Mouse (Mus musculus): ENCODE measurements around the gene Ift81.

Ift81 gene

DNA sequence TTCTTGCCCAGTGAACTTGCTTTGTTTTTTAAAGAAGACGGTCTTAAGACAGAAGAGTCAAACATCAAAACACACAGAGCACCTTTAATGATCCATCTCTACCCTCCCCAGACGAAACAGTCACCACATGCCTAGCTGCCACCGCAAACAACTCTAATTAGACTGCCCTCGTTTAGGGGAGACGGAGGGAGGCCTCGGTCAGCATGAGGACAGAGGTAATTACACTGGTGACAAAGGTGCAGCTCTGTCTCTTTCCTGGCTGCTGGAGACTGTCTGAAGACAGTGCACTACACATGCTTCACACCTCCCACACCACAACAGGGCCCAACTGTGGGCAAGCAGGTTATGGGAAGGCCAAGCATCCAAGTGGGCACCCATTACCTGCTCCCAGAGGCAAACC is 66.5 kb downstream of the Ift81 start:
- no peak for DNase-seq (ENCODE audit: low read depth)

DNA sequence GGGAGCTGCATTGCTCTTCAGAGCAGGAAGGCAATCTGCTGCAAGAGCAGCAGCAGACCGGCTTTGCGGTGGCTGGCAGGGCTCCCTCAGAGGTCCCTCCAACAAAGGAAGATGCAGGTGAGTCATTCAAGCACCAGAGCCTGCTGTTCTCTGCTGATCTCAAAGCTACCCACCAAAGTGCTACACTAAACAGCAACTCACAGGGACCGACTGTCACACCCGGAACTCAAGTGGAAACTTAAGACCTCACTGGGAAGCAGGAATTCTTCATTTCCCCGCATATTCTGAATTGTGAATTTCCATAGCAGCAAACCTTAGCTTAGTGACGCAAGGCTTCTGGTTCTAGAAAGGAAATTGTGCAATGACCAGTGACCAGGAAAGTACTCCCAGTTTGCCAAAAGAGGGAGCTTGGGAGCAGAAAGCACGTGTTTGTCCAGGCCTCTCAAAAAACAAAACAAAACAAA is 67.0 kb downstream of the Ift81 start:
- DNase-seq (ENCODE audit: low read depth): peak; percentile 44

DNA sequence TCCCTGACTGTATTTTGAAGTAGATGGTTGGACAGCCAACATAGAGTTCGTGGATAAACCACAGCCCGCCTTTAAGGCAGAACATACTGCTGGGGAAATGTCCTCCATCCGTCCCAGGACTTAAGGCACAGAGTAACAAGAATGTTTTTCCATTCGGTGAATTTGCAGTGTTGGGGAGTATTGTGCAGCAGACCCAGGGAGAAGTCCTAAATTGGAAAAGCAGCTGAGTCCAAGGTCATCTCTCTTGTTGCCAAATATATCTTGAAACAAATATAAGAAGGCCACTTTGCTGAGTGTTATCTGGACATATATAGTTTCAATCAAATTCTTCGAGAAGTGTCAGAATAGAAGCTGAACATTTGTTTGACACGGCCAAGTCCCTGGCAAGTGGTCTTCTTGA is 70.9 kb downstream of the Ift81 start:
- DNase-seq (ENCODE audit: low read depth): no peak

DNA sequence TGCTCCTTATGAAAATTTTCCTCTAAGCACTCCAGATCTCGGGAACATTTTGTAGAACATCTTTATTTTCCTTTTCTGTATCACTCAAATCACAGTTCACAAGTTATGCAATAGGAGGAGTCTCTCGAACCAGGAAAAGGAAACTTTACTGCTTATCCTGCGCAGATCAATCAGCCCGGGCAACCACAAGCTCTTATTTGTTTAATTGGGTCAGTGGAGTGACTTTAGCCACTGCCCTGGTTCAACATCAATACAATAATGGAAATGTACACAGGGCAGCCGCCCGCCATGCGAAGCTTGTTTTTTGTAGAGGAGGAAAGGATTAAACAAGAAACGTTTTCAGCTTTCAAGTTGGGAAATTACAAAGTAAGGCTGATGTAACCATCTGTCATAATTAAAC is 72.4 kb downstream of the Ift81 start:
- DNase-seq (ENCODE audit: low read depth): no peak

DNA sequence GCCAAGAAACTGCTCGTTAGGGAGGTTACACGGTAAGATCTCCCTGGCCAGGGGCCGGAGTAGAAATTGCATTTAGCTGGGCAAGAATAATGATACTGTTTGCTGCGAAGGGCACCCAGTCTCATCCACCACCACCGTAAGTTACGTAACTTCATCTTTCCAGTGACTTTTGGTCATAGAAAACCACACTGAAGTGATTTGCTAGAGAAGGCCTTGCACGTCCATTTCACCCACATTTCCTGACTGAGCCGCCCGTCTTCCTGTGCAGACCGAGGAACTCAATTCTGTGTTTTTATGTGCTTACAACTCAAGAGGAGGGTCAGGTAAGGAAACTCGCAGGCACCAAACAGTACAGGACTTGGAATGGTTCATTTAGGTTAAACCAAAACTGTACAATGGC is 76.2 kb downstream of the Ift81 start:
- DNase-seq (ENCODE audit: low read depth): no peak

DNA sequence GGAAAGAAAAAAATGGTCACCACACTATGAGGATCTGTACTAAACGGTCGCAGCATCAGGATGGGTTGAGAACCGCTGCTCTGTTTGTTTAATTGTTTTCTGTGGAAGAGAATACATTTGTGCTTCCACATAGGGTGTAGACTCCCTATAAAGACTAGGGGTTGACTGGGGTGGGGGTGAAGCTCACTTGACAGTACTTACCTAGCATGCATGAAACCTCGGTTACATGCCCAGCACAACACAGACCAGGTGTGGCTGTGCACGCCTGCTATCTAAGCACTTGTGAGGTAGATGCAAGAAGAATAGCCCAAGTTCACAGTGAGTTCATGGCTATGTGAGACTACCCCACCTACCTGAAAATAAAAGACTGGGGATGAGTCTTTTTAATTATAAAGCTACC is 76.7 kb downstream of the Ift81 start:
- DNase-seq (ENCODE audit: low read depth): no peak

DNA sequence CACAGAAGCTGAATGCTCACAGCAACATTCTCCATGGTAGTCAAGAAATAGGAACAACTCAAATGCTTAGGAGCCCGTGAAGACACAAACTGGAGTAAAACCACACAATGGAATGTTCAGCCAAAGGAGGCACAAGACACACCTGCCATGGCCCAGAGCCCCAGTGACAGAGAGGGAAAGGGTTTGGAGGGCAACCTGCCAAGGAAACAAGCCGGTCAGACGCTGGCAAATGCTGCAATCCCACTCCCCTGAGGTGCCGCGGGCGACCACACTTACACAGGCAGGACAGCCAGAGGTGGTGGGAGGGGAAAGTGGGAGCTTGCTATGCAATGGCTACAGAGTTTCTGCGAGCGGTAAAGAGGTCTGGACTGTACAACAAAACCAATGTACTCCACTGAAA is 80.4 kb downstream of the Ift81 start:
- DNase-seq (ENCODE audit: low read depth): no peak

DNA sequence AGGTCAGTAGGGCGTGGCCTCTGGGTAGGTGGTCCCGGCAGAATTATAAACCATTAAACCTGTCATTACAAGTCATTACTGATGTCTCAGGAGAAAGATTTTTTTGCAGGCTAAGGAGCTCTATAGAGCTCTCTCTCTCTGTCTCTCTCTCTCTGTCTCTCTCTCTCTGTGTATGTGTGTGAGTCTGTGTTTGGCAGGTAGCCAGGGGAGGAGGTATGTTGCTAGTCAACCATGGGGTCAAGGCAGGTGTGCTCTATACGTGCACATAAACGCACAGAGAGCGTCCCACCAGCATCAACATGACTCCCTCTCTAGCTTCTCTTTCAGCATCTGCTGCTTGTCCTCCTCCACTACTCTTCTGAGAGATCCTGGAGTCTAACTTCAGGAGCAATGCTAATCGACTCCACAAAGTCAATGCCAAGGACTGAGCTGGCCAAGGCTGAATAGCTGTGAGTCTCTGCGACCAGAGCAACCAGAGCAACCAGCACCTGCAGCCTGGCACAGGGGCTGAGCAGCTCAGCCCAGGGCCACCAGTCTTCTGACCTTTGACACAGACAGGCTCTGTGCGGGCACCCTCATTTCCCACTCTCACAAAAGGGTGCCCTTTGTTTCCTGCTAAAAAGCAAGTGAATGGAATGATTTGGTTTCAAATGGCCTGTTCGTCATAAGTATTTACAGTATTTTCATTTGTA is 84.3 kb downstream of the Ift81 start:
- DNase-seq (ENCODE audit: low read depth): no peak

DNA sequence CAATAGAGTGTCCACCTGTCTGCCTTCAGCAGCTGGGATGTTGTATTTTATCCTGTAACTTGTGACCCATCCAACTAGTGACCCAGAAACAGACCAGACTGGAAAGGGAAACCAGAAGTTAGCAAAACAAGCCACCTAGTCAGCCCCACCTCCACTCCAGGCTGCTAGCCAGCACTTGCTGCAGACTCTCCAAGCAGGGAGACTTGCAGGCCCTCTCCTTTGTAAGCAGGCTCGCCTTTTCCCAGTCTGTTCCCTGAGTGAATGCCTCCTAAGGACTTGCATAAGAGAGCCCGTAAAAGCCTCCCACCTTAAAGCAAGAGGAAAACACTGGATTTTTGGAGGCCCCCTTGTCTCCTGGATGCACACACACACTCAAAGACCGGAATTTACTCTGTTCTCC is 85.0 kb downstream of the Ift81 start:
- no peak for DNase-seq (ENCODE audit: low read depth)

DNA sequence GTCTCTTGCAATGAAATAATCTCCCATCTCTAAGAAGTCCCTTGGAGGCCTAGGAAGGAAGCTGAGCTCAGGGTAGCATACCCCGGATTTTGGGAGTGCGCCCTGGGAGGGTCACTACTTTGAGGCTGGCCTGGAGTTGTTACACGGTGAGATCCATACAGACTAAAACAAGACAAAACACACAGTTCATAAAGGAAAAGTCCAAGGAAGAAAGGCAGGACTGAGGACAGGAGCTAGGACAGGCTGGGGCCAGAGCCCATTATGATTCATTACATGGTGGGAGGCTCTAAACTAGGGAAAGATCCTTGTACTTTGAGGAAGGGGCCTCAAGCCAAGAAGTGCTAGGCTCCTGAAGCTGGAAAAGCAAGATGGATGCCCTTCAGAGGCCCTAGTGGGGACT is 85.7 kb downstream of the Ift81 start:
- no peak for DNase-seq (ENCODE audit: low read depth)

DNA sequence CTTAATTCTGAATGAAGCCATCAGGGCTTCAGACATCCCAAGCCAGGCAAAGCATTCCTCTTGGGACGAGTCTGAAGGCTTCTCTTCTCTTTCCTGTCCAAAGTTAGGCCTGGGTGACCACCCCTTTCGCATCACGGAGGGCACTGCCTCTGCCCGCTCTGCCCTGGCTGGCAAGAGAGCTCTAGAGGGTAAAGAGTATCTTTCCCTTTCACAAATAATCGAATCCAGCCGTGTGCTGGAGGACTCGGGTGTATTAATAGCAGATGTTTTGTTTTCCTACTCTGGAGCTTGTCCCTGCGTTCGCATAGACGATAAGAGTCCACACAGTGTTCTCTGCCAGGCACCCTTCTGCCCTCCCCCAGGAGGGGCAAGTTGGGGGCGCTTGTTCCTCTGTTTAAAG is 86.6 kb downstream of the Ift81 start:
- DNase-seq (ENCODE audit: low read depth): no peak

DNA sequence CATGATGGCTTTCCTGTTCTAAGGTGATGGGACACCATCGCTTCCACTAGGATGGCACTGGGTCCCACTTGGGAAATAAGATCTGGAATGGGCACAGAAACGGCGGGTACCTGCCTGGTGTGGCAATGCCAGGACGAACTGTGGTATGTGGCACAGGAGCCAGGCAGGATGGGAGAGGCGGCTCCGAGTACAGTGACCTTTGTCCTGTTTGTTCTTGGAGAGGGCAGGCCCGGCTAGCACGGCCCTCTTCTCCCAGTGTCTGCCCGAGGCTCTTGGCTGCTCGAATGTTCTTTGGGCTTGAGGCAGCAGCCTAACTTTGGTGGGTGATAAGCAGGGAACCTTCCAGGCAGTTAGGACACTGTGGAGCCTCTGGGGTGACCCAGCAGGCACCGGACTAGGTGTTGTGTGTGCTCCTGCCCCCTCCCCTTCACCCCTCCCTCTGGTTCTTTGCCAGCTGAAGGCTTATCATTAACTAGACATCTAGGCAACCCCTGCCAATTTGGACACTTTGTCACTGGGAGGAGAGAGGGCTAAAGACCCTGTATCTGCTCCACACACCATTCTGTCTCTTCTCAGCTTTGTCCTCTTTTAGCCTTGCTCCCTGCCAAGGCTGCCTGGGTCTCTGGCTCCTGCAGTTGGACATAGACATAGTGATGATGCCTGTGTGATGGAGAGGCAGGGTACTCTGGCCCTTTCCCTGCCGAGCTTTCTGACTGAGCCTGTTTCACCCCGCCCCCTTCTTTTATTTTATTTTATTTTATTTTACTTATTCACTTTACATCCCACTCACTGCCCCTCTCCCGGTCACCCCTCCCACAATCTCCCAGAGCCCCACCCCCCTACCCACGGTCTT is 87.2 kb downstream of the Ift81 start:
- no peak for DNase-seq (ENCODE audit: low read depth)

DNA sequence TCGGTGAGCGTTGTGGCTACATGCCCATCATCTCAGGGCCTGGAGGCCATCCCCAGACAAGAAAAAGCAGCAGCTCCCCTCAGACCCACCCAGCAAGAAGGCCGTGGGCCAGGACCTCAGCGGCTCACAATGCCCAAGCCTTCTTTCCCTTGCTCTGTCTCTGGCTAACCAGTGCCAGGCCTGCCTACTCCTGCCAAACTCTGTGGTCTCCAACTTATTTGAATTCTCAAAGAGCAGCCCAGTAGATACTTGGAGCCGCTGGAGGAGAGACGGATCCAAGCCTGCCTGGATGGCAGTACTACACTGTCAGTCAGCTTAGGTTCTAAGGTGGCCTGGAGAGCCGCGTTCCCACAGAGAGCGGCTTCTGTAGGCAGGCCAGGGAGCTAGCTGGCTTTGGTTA is 87.9 kb downstream of the Ift81 start:
- DNase-seq (ENCODE audit: low read depth): no peak

DNA sequence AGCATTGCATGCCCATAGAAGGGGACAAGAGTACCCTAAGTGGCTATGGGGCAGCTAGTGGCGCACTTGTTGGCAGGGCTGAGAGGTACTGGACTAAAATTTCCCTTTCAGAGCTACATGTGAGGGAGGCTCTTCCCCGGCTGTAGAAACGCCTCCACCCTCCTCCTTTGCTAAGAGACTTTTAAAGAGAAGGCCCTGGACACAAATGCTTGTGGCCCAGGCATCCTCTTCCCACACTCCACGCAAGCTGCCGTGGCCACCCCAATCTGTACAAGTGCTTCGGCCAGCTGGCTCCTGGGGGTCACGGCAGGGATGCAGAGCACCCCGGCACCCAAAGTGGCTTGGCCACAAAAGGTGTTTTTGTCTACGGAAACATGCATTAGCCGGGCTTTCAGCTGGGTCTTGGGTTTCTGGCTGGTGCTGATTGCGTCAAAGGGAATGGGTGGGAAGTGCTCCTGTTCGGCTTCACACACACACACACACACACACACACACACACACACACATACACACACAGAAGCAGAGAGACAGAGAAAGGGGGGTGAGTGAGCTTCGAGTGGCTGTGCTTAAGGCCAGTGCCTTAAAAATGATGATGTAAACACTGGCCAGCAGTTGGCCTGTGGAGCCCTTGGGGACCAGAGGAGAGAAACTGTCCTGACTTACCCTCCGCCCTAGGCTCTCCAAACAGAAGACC is 88.9 kb downstream of the Ift81 start:
- DNase-seq (ENCODE audit: low read depth): no peak

DNA sequence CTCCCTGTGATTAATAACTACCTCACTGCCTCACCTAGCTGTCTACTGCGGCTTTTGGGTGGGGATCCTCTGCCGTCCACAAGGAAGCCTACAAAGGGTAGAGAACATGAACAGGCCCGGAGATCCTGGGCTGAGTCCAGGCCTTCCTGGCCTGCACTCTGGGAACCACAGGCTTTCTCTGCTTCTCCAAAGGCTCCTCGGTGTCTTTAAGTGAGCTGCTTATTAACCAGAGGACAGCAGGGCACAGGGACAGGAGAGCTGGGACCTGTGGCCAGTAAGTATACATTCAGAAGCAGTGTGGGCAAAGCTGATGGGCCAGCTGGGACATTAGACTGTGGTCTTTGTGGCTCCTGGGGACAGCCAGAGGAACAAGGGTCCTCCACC is 89.5 kb downstream of the Ift81 start:
- no peak for DNase-seq (ENCODE audit: low read depth)

DNA sequence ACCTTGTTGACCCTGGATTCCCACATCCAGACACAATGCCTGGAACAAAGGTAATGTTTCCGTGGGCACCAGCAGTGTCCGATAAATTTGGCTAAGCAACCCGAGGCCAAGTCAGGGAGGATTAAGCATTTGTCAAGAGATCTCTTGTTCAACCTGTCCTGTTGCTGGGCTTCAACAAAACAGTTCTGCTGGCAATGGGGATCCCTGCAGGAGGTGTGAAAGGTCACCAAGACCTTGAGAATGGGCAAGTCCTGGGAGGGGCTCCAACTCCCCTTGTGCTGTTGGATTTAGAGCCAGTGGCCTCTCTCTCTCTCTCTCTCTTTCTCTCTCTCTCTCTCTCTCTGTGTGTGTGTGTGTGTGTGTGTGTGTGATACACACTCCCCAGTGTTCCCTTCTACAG is 90.1 kb downstream of the Ift81 start:
- no peak for DNase-seq (ENCODE audit: low read depth)

DNA sequence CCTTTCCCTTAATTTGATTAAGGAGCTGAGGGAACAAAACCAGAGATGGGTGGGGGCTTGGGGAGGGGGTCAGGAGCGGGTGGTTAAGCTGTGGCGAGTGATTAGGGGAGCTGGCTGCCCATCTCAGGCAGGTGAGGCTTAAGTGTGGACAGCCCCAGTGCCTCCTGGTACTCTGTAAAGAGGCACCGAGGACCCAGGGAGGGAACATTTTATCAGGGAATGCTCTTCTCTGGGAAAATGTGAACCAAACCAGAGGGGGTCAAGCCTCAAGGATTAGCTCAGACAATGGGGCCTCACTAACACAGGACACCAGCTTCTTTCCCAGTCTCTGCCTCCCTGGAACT is 93.2 kb downstream of the Ift81 start:
- no peak for DNase-seq (ENCODE audit: low read depth)

DNA sequence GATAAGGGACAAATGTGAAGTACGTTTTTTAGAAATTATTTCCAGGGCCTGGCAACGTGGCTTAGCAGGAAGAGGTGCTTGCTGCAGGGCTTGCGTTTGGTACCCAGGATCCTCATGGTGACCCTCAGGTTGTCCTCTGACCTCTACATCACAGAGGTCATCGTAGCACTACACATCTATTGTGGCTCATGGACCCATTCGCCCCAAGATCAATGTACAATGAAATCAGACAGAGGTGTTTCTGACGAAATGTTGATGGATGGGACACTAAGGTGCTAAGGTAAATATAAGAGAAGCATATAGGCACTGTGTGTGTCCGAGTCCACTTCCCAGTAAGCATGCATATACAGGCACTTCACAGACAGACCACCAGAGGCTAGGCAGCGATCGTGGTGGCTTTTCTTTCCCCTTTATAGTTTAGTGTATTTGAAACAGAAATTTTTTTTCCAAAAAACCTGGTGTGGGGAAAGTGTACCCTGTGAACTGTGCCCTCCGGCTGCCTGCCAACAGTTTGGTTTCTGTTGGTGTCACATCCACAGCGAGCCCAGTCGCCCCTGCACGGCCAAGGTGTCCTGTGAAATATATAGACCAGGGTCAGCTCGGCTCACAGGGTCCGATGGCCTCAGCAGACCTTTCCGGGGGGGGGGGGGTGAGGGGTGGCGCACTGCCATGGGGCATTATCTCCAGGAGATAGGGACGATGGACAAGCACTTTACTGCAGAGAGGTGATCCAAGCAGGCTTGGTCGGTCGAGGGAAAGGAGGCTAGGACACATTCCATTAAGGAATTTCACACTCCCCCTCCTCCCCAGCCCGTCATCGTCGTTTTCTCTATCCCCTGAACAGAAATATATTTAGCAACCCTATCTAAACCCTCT is 93.8 kb downstream of the Ift81 start:
- no peak for DNase-seq (ENCODE audit: low read depth)

DNA sequence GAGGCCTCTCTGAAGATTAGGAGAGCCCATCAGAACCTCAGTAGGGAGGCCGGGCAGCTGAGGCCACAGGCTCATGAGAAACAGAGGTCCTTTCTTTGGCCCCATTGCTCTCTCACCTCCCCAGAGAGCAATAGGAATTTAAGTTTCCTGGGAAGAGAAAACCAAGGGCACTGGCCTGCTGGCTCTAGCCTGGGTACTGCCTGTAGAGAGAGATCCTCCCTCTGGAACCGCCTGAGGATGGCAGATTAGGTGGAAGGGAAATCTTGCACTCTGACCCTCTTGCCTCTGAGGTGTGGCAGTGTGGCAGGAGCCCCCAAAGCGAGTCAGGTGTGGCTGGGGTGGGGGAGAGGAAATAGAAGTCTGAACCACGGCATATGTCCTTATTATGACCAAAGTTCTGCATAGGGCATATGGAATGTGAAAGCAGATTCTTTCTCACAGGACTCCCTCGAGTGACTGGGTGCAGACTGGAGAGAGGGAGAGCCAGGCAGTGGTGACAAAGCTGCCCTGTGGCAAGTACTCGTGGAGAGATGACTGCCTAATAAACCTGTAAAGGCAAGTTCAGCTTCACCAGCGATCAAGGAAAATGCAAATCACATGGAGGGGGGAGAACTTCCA is 95.2 kb downstream of the Ift81 start:
- no peak for DNase-seq (ENCODE audit: low read depth)

DNA sequence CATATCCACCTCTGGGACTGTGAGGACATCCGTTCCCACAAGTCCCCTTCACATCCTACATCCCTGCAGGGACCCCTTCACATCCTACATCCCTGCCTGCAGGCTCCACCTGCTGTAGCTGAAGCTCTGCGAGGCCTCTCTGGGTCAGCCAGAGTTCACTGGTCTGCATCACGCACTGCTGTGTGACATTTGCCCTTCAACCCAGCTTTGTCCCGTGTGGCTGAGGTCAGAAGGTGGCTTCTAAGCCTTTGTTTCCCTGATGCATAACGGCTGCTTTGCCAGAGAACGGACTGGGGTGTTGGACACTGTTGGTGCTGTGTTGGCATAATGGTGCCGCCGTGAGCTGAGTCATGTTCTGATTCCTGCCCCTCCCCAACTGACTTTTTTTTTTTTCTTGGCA is 96.1 kb downstream of the Ift81 start:
- DNase-seq (ENCODE audit: low read depth): no peak

DNA sequence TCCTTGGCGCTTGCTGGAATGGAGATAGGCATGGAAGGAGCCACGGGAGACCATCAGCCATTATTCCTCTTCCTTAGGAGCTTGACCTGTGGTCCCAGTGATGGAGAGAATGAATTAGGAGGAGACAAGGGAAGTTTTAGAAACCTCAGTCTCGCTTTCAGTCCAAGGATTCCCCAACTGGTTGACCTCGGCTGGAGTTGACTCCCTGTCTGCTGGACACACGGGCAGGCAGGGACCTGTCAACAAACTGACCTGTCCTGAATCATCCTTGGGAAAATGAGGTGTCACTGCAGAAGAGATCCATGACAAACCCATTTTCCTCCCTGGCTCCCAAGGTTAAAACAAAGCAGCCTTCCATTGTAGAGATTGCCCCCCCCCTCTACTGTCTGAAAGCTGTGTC is 97.4 kb downstream of the Ift81 start:
- no peak for DNase-seq (ENCODE audit: low read depth)

Measured in c-Kit-positive CD71-negative TER-119-negative erythroid progenitor cells, embryonic 14.5 days (primary cell).